Mouse (Mus musculus): ENCODE measurements at regions not wholly inside any gene's neighbourhood (a gene's known extent, or its start where the extent isn't known, plus 50 kb on each side); places are given as distances from the start of the nearest gene placed in this dataset.

- Histone ChIP-seq H3K9ac (replicated peaks; ENCODE audit: low read length) (no peak overlapping the region), H3K36me3 (ENCODE audit: control insufficient read depth, insufficient read depth, low read length) (no peaks in the 10 kb centered on the region), H3K4me2 (ENCODE audit: low read length) (no peak overlapping the region), H3K4me3 (replicated peaks; ENCODE audit: low read depth, low read length) (no peak overlapping the region), H3K4me1 (ENCODE audit: control insufficient read depth, insufficient read depth, low read length) (0 out of 2 replicates have a peak, but pooled peaks cover 6% of the 10 kb centered on the region), H3K27ac (replicated peaks; ENCODE audit: low read depth, low read length) (no peak overlapping the region), H3K9me3 (ENCODE audit: control insufficient read depth, low read length) (no peaks in the 10 kb centered on the region), H3K27me3 (ENCODE audit: control insufficient read depth, insufficient read depth, low read length) (no peaks in the 10 kb centered on the region)
- ATAC-seq (ENCODE audit: low FRiP score, low TSS enrichment), result no peak
- no peak for DNase-seq
- 35% methylated on average over 3 of the region's 3 CpGs for WGBS
These were observed 53.4 kb upstream of the Jun start for GRCm38 (mm10) chr4:95105424-95105823.

- H3K4me3 ChIP-seq (replicated peaks; ENCODE audit: low read depth, low read length), result no peak overlapping the region
- H3K9ac ChIP-seq (replicated peaks; ENCODE audit: low read length), result peak overlapping the region; percentile 2; the same call in 1 of the 2 replicates
- WGBS, result 35% methylated on average over 16 of the region's 16 CpGs
- DNase-seq (no peak), ATAC-seq (ENCODE audit: low FRiP score, low TSS enrichment) (0 out of 2 replicates have a peak, but pooled peaks have one; percentile 21)
- H3K27ac ChIP-seq (replicated peaks; ENCODE audit: low read depth, low read length), result no peak overlapping the region
- no peaks in the 10 kb centered on the region for H3K36me3 ChIP-seq (ENCODE audit: control insufficient read depth, insufficient read depth, low read length)
- H3K4me1 ChIP-seq (ENCODE audit: control insufficient read depth, insufficient read depth, low read length), result 0 out of 2 replicates have a peak, but pooled peaks cover 6% of the 10 kb centered on the region
- no peaks in the 10 kb centered on the region for H3K9me3 ChIP-seq (ENCODE audit: control insufficient read depth, low read length)
- no peaks in the 10 kb centered on the region for H3K27me3 ChIP-seq (ENCODE audit: control insufficient read depth, insufficient read depth, low read length)
- peak overlapping the region; percentile 26 for H3K4me2 ChIP-seq (ENCODE audit: low read length)
These were observed 54.1 kb upstream of the Jun start for GRCm38 (mm10) chr4:95105926-95106622.

- Histone ChIP-seq H3K4me2 (ENCODE audit: low read length) (no peak overlapping the region), H3K9ac (replicated peaks; ENCODE audit: low read length) (no peak overlapping the region), H3K4me1 (ENCODE audit: control insufficient read depth, insufficient read depth, low read length) (0 out of 2 replicates have a peak, but pooled peaks cover 6% of the 10 kb centered on the region), H3K4me3 (replicated peaks; ENCODE audit: low read depth, low read length) (no peak overlapping the region), H3K9me3 (ENCODE audit: control insufficient read depth, low read length) (no peaks in the 10 kb centered on the region), H3K27ac (replicated peaks; ENCODE audit: low read depth, low read length) (no peak overlapping the region), H3K27me3 (ENCODE audit: control insufficient read depth, insufficient read depth, low read length) (no peaks in the 10 kb centered on the region), H3K36me3 (ENCODE audit: control insufficient read depth, insufficient read depth, low read length) (no peaks in the 10 kb centered on the region)
- no peak for DNase-seq
- no peak for ATAC-seq (ENCODE audit: low FRiP score, low TSS enrichment)
- WGBS, result 67% methylated on average over 10 of the region's 10 CpGs
These were observed 55.1 kb upstream of the Jun start for GRCm38 (mm10) chr4:95106881-95107665.

- no peak overlapping the region for H3K4me2 ChIP-seq (ENCODE audit: low read length)
- 0 out of 2 replicates have a peak, but pooled peaks cover 6% of the 10 kb centered on the region for H3K4me1 ChIP-seq (ENCODE audit: control insufficient read depth, insufficient read depth, low read length)
- no peak overlapping the region for H3K9ac ChIP-seq (replicated peaks; ENCODE audit: low read length)
- WGBS, result 45% methylated on average over 6 of the region's 6 CpGs
- no peaks in the 10 kb centered on the region for H3K36me3 ChIP-seq (ENCODE audit: control insufficient read depth, insufficient read depth, low read length)
- DNase-seq (no peak), ATAC-seq (ENCODE audit: low FRiP score, low TSS enrichment) (no peak)
- H3K27ac ChIP-seq (replicated peaks; ENCODE audit: low read depth, low read length), result no peak overlapping the region
- no peak overlapping the region for H3K4me3 ChIP-seq (replicated peaks; ENCODE audit: low read depth, low read length)
- H3K9me3 ChIP-seq (ENCODE audit: control insufficient read depth, low read length), result no peaks in the 10 kb centered on the region
- H3K27me3 ChIP-seq (ENCODE audit: control insufficient read depth, insufficient read depth, low read length), result no peaks in the 10 kb centered on the region
These were observed 56.8 kb upstream of the Jun start for GRCm38 (mm10) chr4:95108811-95109210.

GRCm38 (mm10) chr4:95110828-95111227, 58.8 kb upstream of the Jun start:
- Histone ChIP-seq H3K4me2 (ENCODE audit: low read length) (no peak overlapping the region), H3K27ac (replicated peaks; ENCODE audit: low read depth, low read length) (no peak overlapping the region), H3K4me3 (replicated peaks; ENCODE audit: low read depth, low read length) (no peak overlapping the region), H3K27me3 (ENCODE audit: control insufficient read depth, insufficient read depth, low read length) (no peaks in the 10 kb centered on the region), H3K36me3 (ENCODE audit: control insufficient read depth, insufficient read depth, low read length) (no peaks in the 10 kb centered on the region), H3K4me1 (ENCODE audit: control insufficient read depth, insufficient read depth, low read length) (0 out of 2 replicates have a peak, but pooled peaks cover 6% of the 10 kb centered on the region), H3K9me3 (ENCODE audit: control insufficient read depth, low read length) (no peaks in the 10 kb centered on the region), H3K9ac (replicated peaks; ENCODE audit: low read length) (no peak overlapping the region)
- WGBS, result 94% methylated on average over 8 of the region's 8 CpGs
- DNase-seq (no peak), ATAC-seq (ENCODE audit: low FRiP score, low TSS enrichment) (no peak)

GRCm38 (mm10) chr4:95117158-95117681, 65.2 kb upstream of the Jun start:
- no peaks in the 10 kb centered on the region for H3K36me3 ChIP-seq (ENCODE audit: control insufficient read depth, insufficient read depth, low read length)

GRCm38 (mm10) chr4:95120876-95121275, 68.9 kb upstream of the Jun start:
- Histone ChIP-seq H3K36me3 (ENCODE audit: control insufficient read depth, insufficient read depth, low read length) (no peaks in the 10 kb centered on the region), H3K4me1 (ENCODE audit: control insufficient read depth, insufficient read depth, low read length) (no peaks in the 10 kb centered on the region), H3K27me3 (ENCODE audit: control insufficient read depth, insufficient read depth, low read length) (no peaks in the 10 kb centered on the region), H3K4me3 (replicated peaks; ENCODE audit: low read depth, low read length) (no peak overlapping the region), H3K27ac (replicated peaks; ENCODE audit: low read depth, low read length) (no peak overlapping the region), H3K4me2 (ENCODE audit: low read length) (no peak overlapping the region), H3K9ac (replicated peaks; ENCODE audit: low read length) (no peak overlapping the region), H3K9me3 (ENCODE audit: control insufficient read depth, low read length) (no peaks in the 10 kb centered on the region)
- DNase-seq, result no peak
- ATAC-seq (ENCODE audit: low FRiP score, low TSS enrichment), result no peak
- WGBS, result 97% methylated on average over 1 of the region's 1 CpGs

More at GRCm38 (mm10) chr4:95117158-95117681, 65.2 kb upstream of the Jun start:
- DNase-seq (no peak), ATAC-seq (ENCODE audit: low FRiP score, low TSS enrichment) (no peak)
- WGBS, result 43% methylated on average over 5 of the region's 5 CpGs
- no peak overlapping the region for H3K27ac ChIP-seq (replicated peaks; ENCODE audit: low read depth, low read length)
- no peaks in the 10 kb centered on the region for H3K9me3 ChIP-seq (ENCODE audit: control insufficient read depth, low read length)
- H3K4me1 ChIP-seq (ENCODE audit: control insufficient read depth, insufficient read depth, low read length), result no peaks in the 10 kb centered on the region
- no peak overlapping the region for H3K4me2 ChIP-seq (ENCODE audit: low read length)
- H3K27me3 ChIP-seq (ENCODE audit: control insufficient read depth, insufficient read depth, low read length), result no peaks in the 10 kb centered on the region
- H3K9ac ChIP-seq (replicated peaks; ENCODE audit: low read length), result no peak overlapping the region
- no peak overlapping the region for H3K4me3 ChIP-seq (replicated peaks; ENCODE audit: low read depth, low read length)

GRCm38 (mm10) chr4:95125346-95125745, 73.3 kb upstream of the Jun start:
- Histone ChIP-seq H3K4me1 (ENCODE audit: control insufficient read depth, insufficient read depth, low read length) (no peaks in the 10 kb centered on the region), H3K4me3 (replicated peaks; ENCODE audit: low read depth, low read length) (no peak overlapping the region), H3K36me3 (ENCODE audit: control insufficient read depth, insufficient read depth, low read length) (no peaks in the 10 kb centered on the region), H3K4me2 (ENCODE audit: low read length) (no peak overlapping the region), H3K27me3 (ENCODE audit: control insufficient read depth, insufficient read depth, low read length) (no peaks in the 10 kb centered on the region), H3K9me3 (ENCODE audit: control insufficient read depth, low read length) (no peaks in the 10 kb centered on the region), H3K27ac (replicated peaks; ENCODE audit: low read depth, low read length) (no peak overlapping the region), H3K9ac (replicated peaks; ENCODE audit: low read length) (no peak overlapping the region)
- no peak for DNase-seq
- WGBS, result 80% methylated on average over 1 of the region's 1 CpGs
- no peak for ATAC-seq (ENCODE audit: low FRiP score, low TSS enrichment)

Measured in midbrain, embryonic 14.5 days (tissue).